Mouse (Mus musculus) heart, postnatal 0 days (tissue): Measurements from ENCODE around the gene Prr29. TPM values are rescaled to one million over a fixed set of nuclear protein-coding genes. Genes with fewer than 3 reads are reported as not detected.

Experiments used
- ATAC-seq: fragments of 200-750 bp; cut with Nextera tagmentation; 2 replicates; pipeline ENCODE4 v1.8.0; 2017; ENCODE audit warnings: low read depth, moderate number of reproducible peaks, moderate library complexity; ENCODE audit not compliant: insufficient read depth
- DNase-seq: peaks from one replicate; pipeline ENCODE4 v3.0.0-alpha.2; 2016; ENCODE audit warnings: low spot score
- H3K27ac ChIP-seq: fragments of 300-500 bp; sonication (generic); 2 replicates; pipeline ENCODE4 v1.5.1; 2014; ENCODE audit warnings: low read depth, mild to moderate bottlenecking
- H3K27me3 ChIP-seq: fragments of 300-500 bp; sonication (generic); 2 replicates; pipeline ENCODE4 v1.6.1; 2014; ENCODE audit warnings: low read length, mixed read lengths; ENCODE audit not compliant: control insufficient read depth, insufficient read depth
- H3K36me3 ChIP-seq: fragments of 300-500 bp; sonication (generic); replicated peaks from 2 replicates; pipeline ENCODE4 v1.6.1; 2014; ENCODE audit warnings: low read length, mixed read lengths; ENCODE audit not compliant: control insufficient read depth, insufficient read depth
- H3K4me1 ChIP-seq: fragments of 300-500 bp; sonication (generic); 2 replicates; pipeline ENCODE4 v1.6.1; 2014; ENCODE audit warnings: antibody characterized with exemption; ENCODE audit not compliant: control insufficient read depth, insufficient read depth
- H3K4me2 ChIP-seq: fragments of 300-500 bp; sonication (generic); 2 replicates; pipeline ENCODE4 v1.6.1; 2014; ENCODE audit warnings: low read depth, mild to moderate bottlenecking, low read length, moderate library complexity
- H3K4me3 ChIP-seq: fragments of 300-500 bp; sonication (generic); 2 replicates; pipeline ENCODE4 v1.5.1; 2014; ENCODE audit warnings: low read depth, low read length
- H3K9ac ChIP-seq: fragments of 300-500 bp; sonication (generic); replicated peaks from 2 replicates; pipeline ENCODE4 v1.6.1; 2014; ENCODE audit warnings: low read depth, low read length, mixed read lengths
- H3K9me3 ChIP-seq: fragments of 300-500 bp; sonication (generic); replicated peaks from 2 replicates; pipeline ENCODE4 v1.6.1; 2016; ENCODE audit warnings: low read length; ENCODE audit not compliant: control insufficient read depth
- CTCF ChIP-seq: IDR thresholded peaks from 2 replicates; pipeline ENCODE4 v1.5.1; 2016; ENCODE audit warnings: antibody characterized with exemption, control low read depth, low read depth
- EP300 ChIP-seq: IDR thresholded peaks from 2 replicates; pipeline ENCODE4 v1.6.1; 2016; ENCODE audit warnings: antibody characterized with exemption, low read depth
- WGBS: fragments of 180-500 bp; shearing (Covaris S2); extraction: QIAGEN DNeasy Blood & Tissue Kit; methylation state at CpG from one replicate; pipeline ENCODE4 v1.1.7; 2014; 5-methylcytosine and 5-hydroxymethylcytosine counted together
- polyA plus RNA-seq: library from polyadenylated mRNA; unstranded; fragments of >200 nt; fragmentation: Nextera tagmentation; extraction: Ambion mirVana; gene quantifications from 2 replicates; pipeline ENCODE4 v1.2.1, GENCODE M21; 2015
- total RNA-seq: library from RNA; depleted of rRNA; stranded (reverse); fragments of >200 nt; gene quantifications from 2 replicates; pipeline ENCODE4 v1.2.3, GENCODE M21; 2014; ENCODE audit warnings: low replicate concordance

Gene Prr29
- total and polyA plus RNA-seq, 2 experiments from 2014 or later: 0.55 TPM; not detected in 1

DNA sequence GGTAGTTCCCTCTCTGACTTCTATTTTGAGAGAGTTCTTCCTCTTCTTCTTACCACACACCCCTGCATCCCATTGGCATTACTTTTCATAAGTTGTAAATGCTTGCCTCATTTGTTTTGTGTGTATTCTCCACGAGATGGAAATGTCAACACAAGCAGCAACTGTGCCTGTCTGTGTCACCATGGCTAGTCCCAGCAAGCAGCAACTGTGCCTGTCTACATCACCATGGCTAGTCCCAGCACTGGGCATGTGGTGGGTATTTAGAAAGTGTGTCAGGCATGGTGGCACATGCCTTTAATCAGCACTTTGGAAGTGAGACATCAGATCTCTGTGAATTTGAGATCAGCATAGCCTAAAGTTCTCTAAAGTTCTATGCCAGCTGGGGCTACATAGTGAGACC lies 11.1 kb upstream of the Prr29 start:
- Histone ChIP-seq H3K9me3 (no peaks in the 10 kb centered on the region), H3K4me3 (no peak overlapping the region), H3K4me1 (peaks cover 10% of the 10 kb centered on the region), H3K9ac (no peak overlapping the region), H3K4me2 (no peak overlapping the region), H3K36me3 (no peaks in the 10 kb centered on the region), H3K27ac (no peak overlapping the region), H3K27me3 (no peaks in the 10 kb centered on the region)
- no peak for ATAC-seq
- TF ChIP-seq CTCF (no peak), EP300 (no peak)
- DNase-seq: no peak
- WGBS: 44% methylated on average over 1 of the region's 1 CpGs

DNA sequence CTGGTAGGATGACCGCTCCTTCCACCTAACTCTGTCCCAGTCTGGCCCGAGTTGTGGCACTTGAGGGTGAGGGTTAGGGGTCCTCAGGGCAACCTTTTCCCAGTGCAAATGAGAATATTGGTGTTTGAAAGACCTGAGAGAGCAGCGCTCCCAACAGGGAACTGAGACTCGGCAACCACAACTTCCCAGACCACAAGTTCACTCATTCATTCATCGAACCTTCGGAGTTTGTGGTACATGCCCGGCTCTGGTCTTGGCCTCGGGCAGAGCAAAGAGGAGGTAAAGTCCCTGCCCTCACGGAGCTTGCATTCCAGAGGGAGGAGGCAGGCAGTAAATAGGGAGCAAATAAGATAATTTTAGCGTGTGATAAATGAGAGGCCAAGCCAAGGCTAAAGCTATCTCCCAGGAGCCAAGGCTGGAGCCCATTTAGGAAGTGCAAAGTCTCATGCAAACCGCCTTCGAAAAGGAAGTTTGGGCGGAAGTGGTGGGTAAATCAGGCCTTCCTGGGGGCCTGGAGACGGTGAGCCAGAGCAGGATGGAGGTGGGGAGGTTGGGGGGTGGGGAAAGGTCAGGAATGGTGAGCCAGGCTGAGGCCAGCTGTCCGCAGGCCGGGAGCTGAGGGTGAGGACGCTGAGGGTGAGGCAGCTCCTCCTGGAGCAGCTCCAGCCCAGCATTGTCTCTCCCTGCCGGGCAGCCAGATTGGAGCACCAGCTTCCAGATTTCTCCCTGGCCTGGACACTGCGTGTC lies 9.7 kb upstream of the Prr29 start:
- no peaks in the 10 kb centered on the region for H3K27me3 ChIP-seq
- TF ChIP-seq EP300 (no peak), CTCF (no peak)
- no peak overlapping the region for H3K4me2 ChIP-seq
- WGBS: 41% methylated on average over 19 of the region's 19 CpGs
- peaks cover 10% of the 10 kb centered on the region for H3K4me1 ChIP-seq
- H3K27ac ChIP-seq: no peak overlapping the region
- H3K9me3 ChIP-seq: no peaks in the 10 kb centered on the region
- no peak overlapping the region for H3K9ac ChIP-seq
- H3K4me3 ChIP-seq: no peak overlapping the region
- DNase-seq (no peak), ATAC-seq (peak; percentile 51; the same call in 1 of the 2 replicates)
- no peaks in the 10 kb centered on the region for H3K36me3 ChIP-seq

DNA sequence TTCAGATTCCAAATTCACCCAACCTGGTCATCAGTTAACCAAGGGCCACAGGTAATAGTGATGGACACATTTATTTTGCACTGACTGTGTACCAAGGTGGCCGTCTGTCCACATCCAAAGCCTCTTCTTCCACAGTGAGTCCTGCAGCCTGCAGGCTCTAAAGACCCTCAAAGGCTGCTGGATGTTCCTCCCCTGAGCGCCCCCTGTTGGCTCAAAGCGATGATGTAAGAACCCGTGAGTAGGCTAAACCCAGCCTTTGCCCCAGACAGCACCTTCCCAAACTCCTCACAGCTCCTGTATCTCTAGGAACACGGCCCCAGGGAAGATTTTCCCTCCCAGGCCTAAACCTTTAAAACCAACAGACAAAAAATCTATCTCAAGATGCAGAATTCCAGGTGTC lies 5.9 kb upstream of the Prr29 start:
- Histone ChIP-seq H3K4me2 (no peak overlapping the region), H3K36me3 (no peaks in the 10 kb centered on the region), H3K27ac (no peak overlapping the region), H3K9me3 (no peaks in the 10 kb centered on the region), H3K4me1 (peaks cover 15% of the 10 kb centered on the region), H3K4me3 (no peak overlapping the region), H3K27me3 (no peaks in the 10 kb centered on the region), H3K9ac (no peak overlapping the region)
- ATAC-seq (no peak), DNase-seq (no peak)
- 24% methylated on average over 5 of the region's 5 CpGs for WGBS
- TF ChIP-seq CTCF: peak; percentile 34
- no peak for TF ChIP-seq EP300

GRCm38 (mm10) chr11:106364712-106365111 lies 560 bp upstream of the Prr29 start:
- Histone ChIP-seq H3K9me3 (no peaks in the 10 kb centered on the region), H3K9ac (peak overlapping the region; percentile 41; the same call in 1 of the 2 replicates), H3K36me3 (no peaks in the 10 kb centered on the region), H3K27me3 (no peaks in the 10 kb centered on the region), H3K4me1 (peaks cover 17% of the 10 kb centered on the region; the same call in 1 of the 2 replicates), H3K4me3 (no peak overlapping the region), H3K4me2 (peak overlapping the region; percentile 48), H3K27ac (peak overlapping the region; percentile 49; the same call in 1 of the 2 replicates)
- no peak for TF ChIP-seq CTCF
- no peak for TF ChIP-seq EP300
- DNase-seq (no peak), ATAC-seq (peak; percentile 76)
- WGBS: 15% methylated on average over 11 of the region's 11 CpGs

DNA sequence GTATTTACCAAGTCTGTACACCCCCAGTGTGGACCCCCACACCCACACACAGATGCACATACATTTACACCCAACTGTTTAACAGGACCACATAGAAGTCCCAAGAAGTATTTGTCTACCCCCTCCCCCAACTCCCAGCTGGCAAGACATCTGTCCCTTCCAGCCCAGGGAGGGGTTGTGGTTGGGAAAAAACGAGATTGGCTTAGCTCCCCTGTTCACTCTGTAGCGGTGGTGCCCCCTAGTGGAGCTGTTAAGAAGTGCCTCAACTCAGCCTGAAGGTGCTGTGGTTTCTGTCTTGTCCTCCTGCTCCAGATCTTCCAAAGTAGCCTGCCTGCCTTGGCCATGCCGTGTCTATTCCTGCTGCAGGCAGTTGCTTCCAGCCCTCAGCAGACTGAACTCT lies 1.0 kb downstream of the Prr29 start:
- Histone ChIP-seq H3K9ac (no peak overlapping the region), H3K4me1 (peaks cover 17% of the 10 kb centered on the region; the same call in 1 of the 2 replicates), H3K9me3 (no peaks in the 10 kb centered on the region), H3K36me3 (no peaks in the 10 kb centered on the region), H3K27ac (no peak overlapping the region), H3K4me2 (no peak overlapping the region), H3K4me3 (no peak overlapping the region), H3K27me3 (no peaks in the 10 kb centered on the region)
- DNase-seq: peak; percentile 78
- TF ChIP-seq EP300 (no peak), CTCF (peak; percentile 96)
- peak; percentile 44; the same call in 1 of the 2 replicates for ATAC-seq
- 7% methylated on average over 3 of the region's 3 CpGs for WGBS

DNA sequence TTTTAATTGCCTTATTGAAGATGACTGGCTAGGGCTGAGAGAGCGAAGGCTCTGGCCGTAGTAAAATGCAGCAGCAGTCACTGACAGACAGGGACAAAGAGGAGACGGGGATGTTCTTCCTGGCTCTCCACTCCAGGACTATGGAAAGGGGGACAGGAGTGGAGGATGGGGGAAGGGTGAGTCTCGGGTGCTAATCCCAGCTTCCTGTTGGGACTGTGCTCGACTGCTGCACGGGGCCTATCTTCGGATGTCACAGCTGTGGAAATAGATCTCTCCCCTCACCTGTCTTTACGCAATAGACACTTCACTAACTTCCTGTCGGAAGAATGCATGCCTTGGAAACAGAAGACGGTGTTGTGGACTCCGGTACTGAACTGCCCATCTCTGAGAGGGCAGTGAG lies 8.7 kb downstream of the Prr29 start:
- 36% methylated on average over 11 of the region's 11 CpGs for WGBS
- Histone ChIP-seq H3K27ac (peak overlapping the region; percentile 47; the same call in 1 of the 2 replicates), H3K9me3 (no peaks in the 10 kb centered on the region), H3K27me3 (no peaks in the 10 kb centered on the region), H3K9ac (no peak overlapping the region), H3K4me3 (no peak overlapping the region), H3K36me3 (peaks cover 9% of the 10 kb centered on the region; the same call in 1 of the 2 replicates), H3K4me2 (no peak overlapping the region; the same call in 1 of the 2 replicates), H3K4me1 (0 out of 2 replicates have a peak, but pooled peaks cover 4% of the 10 kb centered on the region)
- DNase-seq (no peak), ATAC-seq (peak; percentile 30; the same call in 1 of the 2 replicates)
- no peak for TF ChIP-seq CTCF
